Mouse (Mus musculus) embryo, embryonic 9.5 days (tissue): ENCODE results near the gene Gm10309.

ENCODE experiments used
- DNase-seq: peaks from one replicate; pipeline ENCODE4 v3.0.0-alpha.2; 2017; ENCODE audit errors: extremely low spot score

Gene Gm10309

DNA sequence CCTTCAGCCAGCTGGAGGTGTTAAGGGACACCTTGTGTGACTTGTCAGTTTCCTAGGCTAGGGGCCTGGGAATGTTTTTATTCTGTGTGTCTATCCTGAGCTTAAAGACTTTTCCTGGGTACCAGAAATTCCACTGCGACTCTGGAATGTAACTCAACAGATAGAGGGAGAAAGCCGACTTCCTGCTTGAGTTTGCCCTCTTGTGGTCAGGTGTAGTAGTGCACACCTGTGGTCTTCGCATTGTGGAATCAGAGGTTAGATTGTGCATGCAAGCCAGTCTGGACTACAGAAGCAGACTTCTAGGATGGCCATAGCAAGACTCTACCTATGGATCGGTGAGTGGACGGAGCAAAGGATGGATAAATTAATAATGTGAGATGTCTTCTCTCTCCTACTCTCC is 33.3 kb downstream of the Gm10309 start:
- DNase-seq = peak; percentile 31

DNA sequence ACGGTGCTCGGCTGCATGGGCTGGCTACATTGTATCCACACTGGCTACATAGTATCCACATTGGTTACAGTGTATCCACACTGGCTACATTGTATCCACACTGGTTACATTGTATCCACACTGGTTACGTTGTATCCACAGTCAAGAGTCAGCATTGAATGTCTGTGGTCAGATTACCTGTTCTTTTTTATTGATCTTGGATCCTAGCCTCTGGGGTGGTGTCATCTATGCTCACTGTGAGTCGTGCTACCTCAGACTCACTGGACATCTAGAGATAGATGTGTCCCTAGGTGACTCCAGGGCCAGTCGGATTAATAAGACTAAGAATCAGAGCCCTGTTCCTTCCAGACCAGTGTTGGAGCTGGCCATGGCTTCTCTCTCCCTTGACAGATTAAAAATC is 34.9 kb downstream of the Gm10309 start:
- DNase-seq = no peak

DNA sequence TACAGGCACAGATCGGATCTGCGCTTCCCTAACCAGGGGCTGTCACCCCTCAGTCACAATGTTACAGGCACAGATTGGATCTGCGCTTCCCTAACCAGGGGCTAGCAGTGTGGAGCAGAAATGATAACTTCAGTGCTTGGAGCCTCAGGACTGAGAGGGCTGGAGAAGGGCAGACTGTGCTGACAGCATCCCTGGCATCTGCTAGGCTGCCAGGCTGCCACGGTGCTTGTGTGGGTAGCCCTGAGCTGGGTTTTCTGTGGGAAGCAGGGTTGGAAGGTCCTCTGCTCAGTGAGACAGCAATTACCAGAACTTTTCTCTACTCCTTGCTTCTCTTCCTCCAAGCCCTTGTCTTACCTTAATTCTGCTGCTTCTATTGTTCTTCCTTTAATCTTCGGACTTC is 37.1 kb downstream of the Gm10309 start:
- DNase-seq = no peak

DNA sequence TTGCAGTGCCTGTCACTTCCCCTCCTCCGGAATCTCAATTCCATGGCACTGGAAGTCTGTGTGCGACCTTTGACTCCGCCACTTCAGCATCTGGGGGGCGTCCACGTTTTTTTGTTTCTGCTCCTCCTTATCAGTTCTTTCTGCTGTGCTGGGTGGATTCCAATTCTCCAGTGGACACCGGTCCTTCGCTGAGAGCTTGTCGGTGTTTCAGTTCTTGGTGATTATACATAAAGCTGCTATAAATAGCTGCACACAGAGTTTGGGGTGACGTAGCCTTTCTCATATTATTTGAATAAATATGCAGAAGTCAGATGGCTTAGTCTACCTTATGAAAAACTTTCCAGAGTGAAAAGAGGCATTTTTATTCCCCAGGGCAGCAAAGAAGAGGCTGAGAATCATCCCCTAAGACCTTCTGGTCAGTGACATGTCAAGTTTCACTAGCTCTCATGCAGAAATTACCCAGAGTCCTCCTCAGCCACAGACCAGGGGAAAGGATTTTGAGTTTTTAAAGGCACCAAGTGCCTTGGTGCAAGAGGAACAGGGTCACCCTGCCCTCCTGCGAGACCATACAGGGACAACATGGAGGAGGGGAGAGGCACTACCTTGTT is 37.6 kb downstream of the Gm10309 start:
- DNase-seq = no peak

DNA sequence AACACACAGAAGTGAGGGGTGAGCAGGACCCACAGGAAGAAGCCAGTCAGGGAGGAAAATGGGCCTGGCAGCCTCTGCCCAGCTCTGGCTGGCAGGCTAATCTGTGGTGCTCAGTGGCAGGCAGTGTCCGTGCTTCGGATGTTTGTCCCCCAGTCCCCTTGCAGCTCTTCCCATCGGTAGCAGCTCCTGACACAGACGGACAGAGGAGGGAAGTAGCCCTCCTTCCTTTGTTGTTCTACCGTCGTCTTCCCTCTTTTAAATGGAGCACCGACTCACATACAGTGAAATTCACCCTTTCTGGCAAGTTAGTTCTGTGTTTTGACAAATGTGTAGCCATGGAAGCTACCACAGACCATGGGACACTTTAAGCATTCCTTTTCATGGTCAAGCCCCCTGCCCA is 38.2 kb downstream of the Gm10309 start:
- no peak for DNase-seq

DNA sequence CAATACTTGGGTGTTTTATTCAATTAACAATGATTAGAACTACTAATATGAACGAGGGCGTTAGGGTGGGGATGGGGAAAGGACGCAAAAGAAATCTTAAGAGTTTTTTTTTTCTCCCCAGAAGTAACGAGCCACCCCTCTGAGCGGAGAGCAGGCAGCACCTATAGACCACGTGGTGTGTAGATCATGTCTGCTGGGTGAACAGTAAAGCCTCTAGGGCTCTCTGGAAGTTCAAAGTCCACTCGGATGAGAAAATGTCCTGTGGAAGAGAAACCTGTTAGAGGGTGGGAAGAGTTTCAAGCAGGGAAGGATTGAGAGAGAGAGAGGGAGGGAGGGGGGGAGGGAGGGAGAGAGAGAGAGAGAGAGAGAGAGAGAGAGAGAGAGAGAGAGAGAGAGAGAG is 38.6 kb downstream of the Gm10309 start:
- no peak for DNase-seq

DNA sequence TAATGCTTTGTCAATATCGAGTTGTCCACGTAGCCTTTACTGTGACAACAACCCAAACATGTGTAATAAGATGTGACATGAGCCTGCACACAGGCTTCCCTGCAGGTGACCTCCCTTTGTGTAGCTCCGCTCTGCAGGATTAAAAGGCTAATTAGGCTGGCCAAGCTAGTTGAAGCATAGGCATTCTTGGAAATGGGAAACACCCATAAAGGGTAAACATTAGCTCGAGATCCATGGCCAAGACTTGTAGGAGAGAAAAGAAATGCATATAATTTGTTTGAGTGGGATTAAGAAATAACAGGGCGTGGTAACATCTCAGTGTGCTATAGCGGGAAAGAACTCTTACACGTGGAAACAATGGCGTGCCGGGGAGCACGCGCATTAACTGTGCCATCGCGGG is 39.2 kb downstream of the Gm10309 start:
- no peak for DNase-seq

DNA sequence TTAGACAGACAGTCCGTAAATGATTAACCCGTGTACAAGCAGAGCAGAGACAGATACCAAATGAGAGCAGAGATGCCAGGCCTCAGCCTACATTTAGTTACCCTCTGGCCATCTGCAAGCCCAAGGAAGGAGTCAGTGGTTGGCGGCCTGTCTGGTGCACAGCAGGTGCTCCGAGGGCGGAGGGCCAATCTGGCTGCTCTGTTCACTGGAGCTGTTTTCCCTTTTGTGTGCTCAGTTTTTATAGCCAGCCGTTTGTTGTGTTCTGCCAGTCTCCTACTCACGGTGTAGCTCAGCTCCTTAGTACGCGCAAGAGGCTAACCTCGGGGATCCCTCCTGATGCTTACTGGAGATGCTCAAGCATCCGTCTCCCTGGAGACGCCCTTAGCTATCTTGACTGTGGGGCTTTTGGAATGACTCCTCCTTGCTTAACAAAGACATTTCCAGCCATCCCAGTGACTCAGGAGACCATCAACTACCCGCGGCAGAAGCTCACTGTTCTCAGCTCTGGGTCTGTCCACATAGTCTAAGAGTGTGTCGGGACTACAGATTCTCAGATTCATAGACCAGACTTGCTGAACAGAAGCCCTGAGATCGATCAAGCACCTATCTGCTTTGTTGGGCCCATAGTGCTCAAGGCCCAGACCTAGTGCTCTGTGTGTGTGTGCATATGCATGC is 40.2 kb downstream of the Gm10309 start:
- DNase-seq = no peak

DNA sequence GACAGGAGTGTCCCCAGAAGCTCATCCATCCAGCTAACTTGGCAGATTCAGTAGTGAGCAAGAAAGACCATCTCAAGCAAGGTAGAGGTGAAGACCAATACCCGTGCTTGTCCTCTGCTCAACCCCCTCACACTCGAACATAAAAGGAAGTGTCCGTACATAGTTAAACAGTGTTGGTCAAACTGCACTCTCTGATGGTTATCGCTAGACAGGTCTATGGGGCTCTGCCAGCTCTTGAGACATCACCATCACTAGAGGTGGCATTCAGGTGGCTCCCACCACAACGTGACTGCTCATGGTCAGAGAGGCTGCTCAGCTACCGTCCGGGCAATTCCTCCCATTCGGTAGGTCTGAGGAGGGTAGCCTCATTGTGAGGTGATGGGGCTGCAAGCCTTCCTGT is 40.8 kb downstream of the Gm10309 start:
- DNase-seq = no peak

DNA sequence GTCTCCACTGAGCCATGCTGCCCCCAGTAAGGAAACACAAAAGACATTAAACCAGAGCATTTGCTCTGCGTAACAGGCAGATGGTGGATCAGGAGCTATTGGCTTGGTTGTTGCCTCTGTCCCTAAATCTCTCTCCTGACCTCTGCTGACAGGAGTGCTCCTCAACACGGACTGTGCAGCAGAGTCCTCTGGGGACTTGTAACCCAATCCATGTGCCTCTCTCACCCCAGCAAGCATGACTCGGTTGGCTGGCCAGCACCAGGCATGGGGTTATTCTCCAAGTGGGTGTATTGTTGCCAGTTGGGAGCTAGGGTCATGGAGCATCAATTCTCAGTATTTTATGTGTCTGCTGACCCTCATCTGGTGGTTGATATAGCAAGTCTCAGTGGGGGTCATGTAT is 41.7 kb downstream of the Gm10309 start:
- no peak for DNase-seq

DNA sequence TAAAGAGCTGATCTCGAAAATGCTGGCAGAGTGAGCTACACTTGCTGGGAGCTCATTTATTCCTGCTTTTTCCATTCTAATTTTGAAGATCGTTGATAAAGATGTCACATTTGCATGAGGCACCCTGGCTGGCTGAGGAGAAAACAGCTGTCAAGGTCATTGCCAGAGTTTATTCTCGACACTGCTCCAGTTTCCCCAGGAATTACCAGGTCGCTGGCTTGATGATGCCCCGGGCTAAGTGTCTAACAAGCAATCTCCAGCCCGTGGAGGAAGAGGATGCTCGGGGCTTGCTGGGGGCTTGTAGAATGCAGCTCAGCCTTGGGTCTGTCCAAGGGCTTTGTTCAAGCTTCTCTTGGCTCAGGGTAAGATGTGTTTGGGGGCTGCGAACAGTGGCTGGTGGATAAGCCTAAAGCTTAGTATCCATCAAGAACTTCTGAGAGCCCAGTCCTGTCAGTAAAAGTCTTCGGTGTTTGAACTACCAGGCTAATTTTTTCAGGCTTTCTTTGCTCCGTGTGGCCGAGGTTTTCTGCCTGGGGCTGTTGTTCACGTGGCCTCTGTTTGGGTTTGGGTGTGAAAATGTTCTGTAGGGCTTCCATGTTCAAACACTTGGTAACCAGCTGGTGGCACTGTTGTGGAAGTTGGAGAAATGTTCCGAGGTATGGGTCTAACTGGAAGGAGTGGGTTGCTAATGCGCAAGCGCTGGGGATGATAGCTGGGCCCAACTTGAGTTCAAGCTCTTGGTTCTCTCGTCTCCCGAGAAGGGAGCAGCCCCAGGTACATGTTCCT is 44.2 kb downstream of the Gm10309 start:
- DNase-seq = no peak

DNA sequence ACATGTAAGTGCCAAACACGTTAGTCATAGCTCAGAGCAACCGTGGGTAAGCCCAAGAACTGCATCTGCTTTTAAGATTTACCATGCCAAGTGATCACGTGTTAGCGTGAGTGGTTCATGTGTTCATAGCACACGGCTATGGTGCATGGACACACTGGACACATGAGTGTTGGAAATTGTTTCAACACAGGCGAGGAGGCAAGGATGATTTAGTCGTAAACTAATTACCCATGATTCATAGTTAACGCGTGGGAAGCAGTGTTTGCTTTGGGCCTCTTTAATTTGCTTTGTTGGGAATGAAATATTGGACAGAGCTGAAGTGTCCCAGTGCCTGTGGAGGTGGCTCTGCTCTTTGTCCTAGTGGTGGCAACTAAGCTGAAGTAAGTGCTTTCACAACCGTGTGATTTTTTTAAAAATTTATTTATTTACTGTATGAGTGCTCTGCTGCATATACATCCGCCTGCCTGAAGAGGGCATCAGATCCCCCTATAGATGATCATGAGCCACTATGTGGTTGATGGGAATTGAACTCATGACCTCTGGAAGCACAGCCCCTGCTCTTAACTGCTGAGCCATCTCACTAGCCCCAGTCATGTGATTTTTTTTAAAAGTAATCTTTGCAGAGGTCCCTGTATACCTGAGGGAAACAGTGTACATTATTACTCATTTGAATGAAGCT is 46.6 kb downstream of the Gm10309 start:
- DNase-seq = no peak

DNA sequence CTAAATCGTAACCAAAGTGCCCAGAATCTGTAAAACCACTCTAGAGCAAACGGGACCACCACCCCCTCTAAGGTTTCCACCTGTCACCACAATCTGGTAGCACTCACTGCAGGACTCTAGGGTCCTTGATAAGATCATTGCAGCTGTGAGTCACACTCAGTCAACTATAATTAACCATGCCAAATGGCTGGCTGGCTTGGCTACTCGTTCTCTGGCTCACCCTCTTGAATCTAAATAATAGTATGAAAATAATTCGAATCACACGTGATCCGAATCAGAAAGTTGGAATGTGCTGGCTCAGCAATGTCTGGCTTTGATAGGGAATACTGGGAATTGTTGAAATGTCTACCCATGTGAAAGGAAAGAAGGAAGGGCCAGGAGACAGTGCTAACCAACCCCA is 48.5 kb downstream of the Gm10309 start:
- DNase-seq = no peak

DNA sequence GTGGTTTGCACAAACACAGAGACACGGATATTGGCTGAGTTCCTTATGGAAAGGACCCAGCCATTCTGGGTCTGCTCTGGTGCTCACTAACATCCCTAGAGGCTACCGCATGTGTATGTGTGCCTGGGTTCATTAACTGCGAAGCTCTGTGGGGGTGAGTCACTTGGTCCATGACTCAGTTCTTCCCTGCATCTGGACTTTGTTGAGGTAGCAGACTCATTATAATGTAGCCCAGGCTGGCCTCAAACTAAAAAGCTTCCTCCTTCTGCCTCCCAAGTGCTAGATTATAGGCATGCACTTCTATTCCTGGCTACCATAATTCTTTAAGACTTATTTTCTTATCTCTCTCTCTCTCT is 50.7 kb downstream of the Gm10309 start:
- DNase-seq = no peak

DNA sequence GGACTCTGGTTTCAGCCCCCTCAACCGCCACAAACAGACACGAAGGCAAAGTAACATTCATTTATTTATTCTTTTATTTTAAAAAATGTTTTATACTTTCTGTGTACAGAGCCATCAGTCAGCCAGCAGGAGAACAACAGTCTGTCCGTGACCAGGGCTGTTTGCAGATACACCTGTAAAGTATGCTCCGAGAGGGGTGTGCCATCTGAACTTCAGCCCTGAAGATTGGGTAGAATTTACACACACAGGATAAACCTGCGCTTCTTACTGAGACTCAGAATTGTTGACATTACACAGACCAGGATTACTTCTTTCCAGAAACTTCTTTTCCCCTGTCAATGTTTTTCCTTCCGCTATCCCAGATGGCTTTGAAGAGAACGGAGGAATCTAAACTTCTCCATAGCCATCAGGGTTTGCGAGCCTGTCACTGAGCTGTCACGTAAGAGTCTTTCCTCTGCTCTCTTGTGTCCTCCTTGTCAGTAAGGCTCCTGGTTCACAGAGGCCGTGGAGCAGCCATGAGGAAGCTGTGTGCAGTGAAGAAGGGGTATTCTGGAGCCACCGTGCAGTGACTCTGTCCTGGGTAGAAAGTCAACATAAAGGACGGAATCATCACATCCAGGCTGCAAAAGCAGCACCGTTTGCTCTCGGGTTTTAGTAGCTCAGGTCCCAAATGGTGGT is 51.2 kb downstream of the Gm10309 start:
- no peak for DNase-seq

DNA sequence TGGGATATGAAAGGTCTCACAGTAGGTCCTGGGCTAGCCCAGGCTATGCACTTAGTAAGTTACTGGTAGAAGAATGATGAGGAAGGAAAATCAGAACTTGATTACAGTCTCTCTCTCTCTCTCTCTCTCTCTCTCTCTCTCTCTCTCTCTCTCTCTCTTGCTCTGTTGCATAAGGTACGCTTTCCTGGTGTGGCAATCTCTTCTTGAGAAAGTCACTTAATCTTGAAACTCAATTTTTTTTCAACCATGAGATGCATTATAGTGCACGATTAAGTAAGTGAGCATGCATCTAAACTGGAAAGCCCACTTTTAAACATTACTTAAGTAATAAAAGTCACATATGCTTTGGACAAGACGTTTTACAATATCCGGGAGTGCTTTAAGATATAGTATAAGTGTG is 52.1 kb downstream of the Gm10309 start:
- DNase-seq = no peak
